Mouse (Mus musculus) liver, embryonic 12.5 days (tissue): Measurements from ENCODE around the gene Flt1. TPM values are rescaled to one million over a fixed set of nuclear protein-coding genes. Genes with fewer than 3 reads are reported as not detected.
"Not testable (repeated sequence)": the region's sequence is repeated elsewhere in the genome, so short reads cannot be mapped to it uniquely, and the experiment has no call there.

Experiments
- ATAC-seq: fragments of 200-750 bp; cut with Nextera tagmentation; 2 replicates; pipeline ENCODE4 v1.8.0; 2017; ENCODE audit warnings: moderate number of reproducible peaks, mild to moderate bottlenecking, moderate library complexity
- H3K27ac ChIP-seq: fragments of 300-500 bp; sonication (generic); 2 replicates; pipeline ENCODE4 v1.5.1; 2016; ENCODE audit warnings: mild to moderate bottlenecking
- H3K27me3 ChIP-seq: fragments of 300-500 bp; sonication (generic); replicated peaks from 2 replicates; pipeline ENCODE4 v1.6.1; 2016; ENCODE audit warnings: mild to moderate bottlenecking, moderate library complexity
- H3K36me3 ChIP-seq: fragments of 300-500 bp; sonication (generic); 2 replicates; pipeline ENCODE4 v1.6.1; 2016; ENCODE audit warnings: mild to moderate bottlenecking, moderate library complexity
- H3K4me1 ChIP-seq: fragments of 300-500 bp; sonication (generic); 2 replicates; pipeline ENCODE4 v1.6.1; 2016
- H3K4me2 ChIP-seq: fragments of 300-500 bp; sonication (generic); 2 replicates; pipeline ENCODE4 v1.6.1; 2016; ENCODE audit warnings: mild to moderate bottlenecking, moderate library complexity
- H3K4me3 ChIP-seq: fragments of 300-500 bp; sonication (generic); 2 replicates; pipeline ENCODE4 v1.5.1; 2016; ENCODE audit warnings: mild to moderate bottlenecking, moderate library complexity
- H3K9ac ChIP-seq: fragments of 300-500 bp; sonication (generic); 2 replicates; pipeline ENCODE4 v1.6.1; 2016; ENCODE audit warnings: mild to moderate bottlenecking, moderate library complexity
- H3K9me3 ChIP-seq: fragments of 300-500 bp; sonication (generic); replicated peaks from 2 replicates; pipeline ENCODE4 v1.6.1; 2016; ENCODE audit warnings: mild to moderate bottlenecking, moderate library complexity
- WGBS: fragments of 180-500 bp; shearing (Covaris S2); methylation state at CpG from one replicate; pipeline ENCODE4 v1.1.7; 2016; ENCODE audit not compliant: insufficient replicate concordance; 5-methylcytosine and 5-hydroxymethylcytosine counted together
- polyA plus RNA-seq: library from polyadenylated mRNA; unstranded; fragments of >200 nt; fragmentation: Nextera tagmentation; extraction: Ambion mirVana; gene quantifications from 2 replicates; pipeline ENCODE4 v1.2.1, GENCODE M21; 2016

Flt1 gene
- polyA plus RNA-seq, 1 experiment from 2014 or later: 7.6 TPM

DNA sequence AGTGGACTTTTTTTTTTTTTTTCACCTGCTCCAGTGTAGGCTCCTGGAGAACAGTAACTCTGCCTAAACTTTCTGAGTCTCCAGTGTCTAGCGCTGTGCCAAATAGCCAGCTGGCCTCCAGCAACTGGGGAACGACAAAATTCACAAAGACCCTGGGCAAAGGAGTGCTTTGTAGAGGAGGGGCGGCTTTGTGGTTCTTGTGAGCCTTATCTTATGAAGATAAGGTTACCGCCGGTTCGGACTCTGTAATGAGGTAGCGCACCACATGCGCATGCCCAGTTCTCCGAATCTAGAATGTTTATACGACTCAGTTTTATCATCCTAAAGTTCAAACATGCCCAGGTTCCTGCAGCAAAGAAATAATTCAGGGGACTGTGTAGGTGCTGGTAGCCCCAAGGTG is 102.1 kb downstream of the Flt1 start:
- no peaks in the 10 kb centered on the region for H3K27me3 ChIP-seq
- WGBS: 44% methylated on average over 10 of the region's 10 CpGs
- ATAC-seq: no peak
- no peaks in the 10 kb centered on the region for H3K36me3 ChIP-seq
- H3K4me2 ChIP-seq: no peak overlapping the region
- no peak overlapping the region for H3K9ac ChIP-seq
- no peak overlapping the region for H3K4me3 ChIP-seq
- H3K27ac ChIP-seq: no peak overlapping the region
- no peaks in the 10 kb centered on the region for H3K4me1 ChIP-seq
- 0 out of 2 replicates have a peak, but pooled peaks cover 3% of the 10 kb centered on the region for H3K9me3 ChIP-seq

- H3K36me3 ChIP-seq: no peaks in the 10 kb centered on the region
- no peak overlapping the region for H3K4me3 ChIP-seq
- no peak overlapping the region for H3K9ac ChIP-seq
Observed at GRCm38 (mm10) chr5:147620178-147620577, 105.6 kb downstream of the Flt1 start.

GRCm38 (mm10) chr5:147618243-147618642 is 107.6 kb downstream of the Flt1 start:
- no peaks in the 10 kb centered on the region for H3K27me3 ChIP-seq
- H3K4me2 ChIP-seq: no peak overlapping the region
- WGBS: 65% methylated on average over 10 of the region's 10 CpGs
- H3K9me3 ChIP-seq: no peaks in the 10 kb centered on the region
- no peaks in the 10 kb centered on the region for H3K36me3 ChIP-seq
- H3K9ac ChIP-seq: no peak overlapping the region
- ATAC-seq: no peak
- no peak overlapping the region for H3K4me3 ChIP-seq
- H3K4me1 ChIP-seq: no peaks in the 10 kb centered on the region
- no peak overlapping the region for H3K27ac ChIP-seq

More at GRCm38 (mm10) chr5:147620178-147620577, 105.6 kb downstream of the Flt1 start:
- Histone ChIP-seq H3K4me1 (no peaks in the 10 kb centered on the region), H3K27ac (no peak overlapping the region), H3K27me3 (no peaks in the 10 kb centered on the region), H3K4me2 (no peak overlapping the region), H3K9me3 (no peaks in the 10 kb centered on the region)
- WGBS: 29% methylated on average over 2 of the region's 2 CpGs
- no peak for ATAC-seq

DNA sequence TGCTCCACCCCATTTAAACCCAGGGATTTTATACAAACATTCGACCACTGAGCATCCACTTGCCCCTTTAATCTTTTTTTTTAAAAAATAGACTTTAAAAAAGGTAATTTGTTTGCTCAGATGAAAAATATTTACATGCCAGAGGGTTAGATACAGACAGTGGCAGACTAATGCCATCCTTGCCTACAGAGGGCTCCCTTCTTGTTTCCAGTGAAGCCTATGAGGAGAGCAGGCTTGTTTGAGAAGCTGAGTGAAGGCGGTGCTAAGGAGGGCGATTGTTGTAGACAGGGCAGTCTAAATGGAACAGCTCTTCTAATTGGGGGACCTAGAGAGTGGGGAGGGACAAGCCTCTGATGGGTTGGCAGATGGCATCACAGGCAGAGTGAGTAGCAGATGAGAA is 109.4 kb downstream of the Flt1 start:
- Histone ChIP-seq H3K4me1 (no peaks in the 10 kb centered on the region), H3K27ac (no peak overlapping the region), H3K9ac (no peak overlapping the region), H3K27me3 (no peaks in the 10 kb centered on the region), H3K36me3 (no peaks in the 10 kb centered on the region), H3K4me3 (no peak overlapping the region), H3K4me2 (no peak overlapping the region), H3K9me3 (no peaks in the 10 kb centered on the region)
- no peak for ATAC-seq
- 60% methylated on average over 3 of the region's 3 CpGs for WGBS

DNA sequence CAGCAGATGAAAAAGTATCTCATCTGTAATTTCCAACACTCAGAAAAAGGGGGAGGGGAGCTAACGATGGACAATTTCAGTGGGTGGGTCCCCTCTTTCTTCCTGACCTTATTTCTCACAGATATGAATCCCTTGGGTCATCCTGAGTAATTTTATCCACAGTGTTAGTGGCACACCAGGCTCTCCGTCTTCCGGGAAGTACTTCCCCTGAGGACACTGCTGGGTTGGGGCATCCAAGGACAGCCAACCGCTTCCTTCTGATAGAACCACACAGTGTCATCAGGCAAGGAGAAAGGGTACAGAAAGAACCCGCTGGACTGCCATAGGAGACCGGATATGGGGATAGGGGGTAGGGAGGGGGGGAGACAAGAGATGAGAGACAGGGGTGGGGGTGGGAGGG is 111.2 kb downstream of the Flt1 start:
- Histone ChIP-seq H3K9ac (no peak overlapping the region), H3K4me2 (no peak overlapping the region), H3K4me1 (no peaks in the 10 kb centered on the region), H3K36me3 (no peaks in the 10 kb centered on the region), H3K4me3 (no peak overlapping the region), H3K27ac (no peak overlapping the region), H3K27me3 (no peaks in the 10 kb centered on the region), H3K9me3 (no peaks in the 10 kb centered on the region)
- 68% methylated on average over 6 of the region's 6 CpGs for WGBS
- no peak for ATAC-seq

DNA sequence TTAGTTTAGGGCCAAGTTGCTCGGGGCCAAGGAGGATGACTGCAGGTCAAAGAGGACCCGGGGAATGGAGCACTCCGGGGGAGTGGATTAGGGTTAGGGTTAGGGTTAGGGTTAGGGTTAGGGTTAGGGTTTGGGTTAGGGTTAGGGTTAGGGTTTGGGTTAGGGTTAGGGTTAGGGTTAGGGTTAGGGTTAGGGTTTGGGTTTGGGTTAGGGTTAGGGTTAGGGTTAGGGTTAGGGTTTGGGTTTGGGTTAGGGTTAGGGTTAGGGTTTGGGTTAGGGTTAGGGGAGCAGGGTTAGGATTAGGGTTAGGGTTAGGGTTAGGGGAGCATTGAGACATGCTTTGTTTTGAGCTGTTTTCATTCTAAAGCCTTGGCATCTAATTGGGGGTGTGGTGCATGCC is 114.5 kb downstream of the Flt1 start:
- H3K4me2 ChIP-seq, H3K9me3 ChIP-seq: not testable (repeated sequence)
- 69% methylated on average over 3 of the region's 3 CpGs for WGBS

GRCm38 (mm10) chr5:147607256-147607975 is 118.4 kb downstream of the Flt1 start:
- ATAC-seq: no peak
- H3K27me3 ChIP-seq: no peaks in the 10 kb centered on the region
- no peaks in the 10 kb centered on the region for H3K36me3 ChIP-seq
- no peak overlapping the region for H3K4me2 ChIP-seq
- H3K4me3 ChIP-seq: no peak overlapping the region
- WGBS: 70% methylated on average over 13 of the region's 13 CpGs
- H3K27ac ChIP-seq: no peak overlapping the region
- H3K9me3 ChIP-seq: no peaks in the 10 kb centered on the region
- H3K4me1 ChIP-seq: no peaks in the 10 kb centered on the region
- H3K9ac ChIP-seq: no peak overlapping the region

More for the DNA sequence above, 114.5 kb downstream of the Flt1 start:
- H3K9ac ChIP-seq, H3K36me3 ChIP-seq, ATAC-seq, H3K4me1 ChIP-seq, H3K4me3 ChIP-seq, H3K27ac ChIP-seq, H3K27me3 ChIP-seq: not testable (repeated sequence)

GRCm38 (mm10) chr5:147606751-147607150 is 119.1 kb downstream of the Flt1 start:
- no peak for ATAC-seq

DNA sequence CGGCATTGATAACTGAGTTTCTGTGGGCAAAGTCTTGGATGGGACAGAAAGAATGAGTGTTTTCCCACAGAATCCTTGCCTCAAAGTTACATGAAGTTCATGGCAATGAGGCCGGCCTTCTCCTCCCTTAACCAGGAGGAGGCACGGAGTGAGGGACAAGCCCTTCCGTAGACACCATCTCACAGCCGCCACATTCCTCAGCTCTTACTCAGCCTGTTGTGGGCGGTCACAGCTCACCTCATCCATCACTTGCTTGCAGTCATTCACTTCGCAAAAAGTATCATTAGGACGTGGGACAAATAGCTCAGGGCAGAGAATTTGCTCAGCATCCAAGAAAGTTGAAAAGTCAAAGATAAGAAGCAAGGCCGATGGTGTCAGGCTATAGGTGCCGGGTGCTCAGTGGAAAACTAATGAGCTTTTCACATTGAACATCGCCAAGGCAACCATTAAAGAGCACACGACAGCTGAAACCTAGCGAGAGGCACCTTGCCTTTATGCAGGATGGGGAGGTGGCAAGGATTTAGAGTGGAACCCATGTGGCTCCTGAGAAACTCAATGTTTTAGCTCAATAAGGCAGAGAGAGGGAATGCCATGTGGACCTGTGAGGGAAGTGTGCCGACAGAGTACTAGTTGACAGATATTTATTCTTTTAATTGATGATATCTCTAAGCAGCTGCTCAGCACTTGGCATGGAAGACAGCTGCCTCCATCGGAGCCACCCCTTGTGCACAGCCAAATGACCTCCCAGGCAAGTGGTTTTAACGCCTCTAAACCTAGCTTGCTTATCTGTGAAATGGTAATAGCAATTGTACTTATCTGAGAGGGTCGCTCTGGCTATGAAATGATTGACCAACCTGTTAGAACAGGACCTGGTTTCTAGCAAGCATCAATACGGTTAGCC is 124.1 kb downstream of the Flt1 start:
- WGBS: 61% methylated on average over 18 of the region's 18 CpGs
- H3K4me3 ChIP-seq: no peak overlapping the region
- H3K9me3 ChIP-seq: no peaks in the 10 kb centered on the region
- H3K27me3 ChIP-seq: no peaks in the 10 kb centered on the region
- H3K36me3 ChIP-seq: no peaks in the 10 kb centered on the region
- no peak for ATAC-seq
- no peak overlapping the region for H3K27ac ChIP-seq
- H3K4me2 ChIP-seq: no peak overlapping the region
- no peaks in the 10 kb centered on the region for H3K4me1 ChIP-seq
- H3K9ac ChIP-seq: no peak overlapping the region

More at GRCm38 (mm10) chr5:147606751-147607150, 119.1 kb downstream of the Flt1 start:
- Histone ChIP-seq H3K4me1 (no peaks in the 10 kb centered on the region), H3K36me3 (no peaks in the 10 kb centered on the region), H3K27ac (no peak overlapping the region), H3K9ac (no peak overlapping the region), H3K4me3 (no peak overlapping the region), H3K4me2 (no peak overlapping the region), H3K9me3 (no peaks in the 10 kb centered on the region), H3K27me3 (no peaks in the 10 kb centered on the region)
- WGBS: 83% methylated on average over 13 of the region's 13 CpGs

GRCm38 (mm10) chr5:147597825-147598224 is 128.0 kb downstream of the Flt1 start:
- H3K4me1 ChIP-seq: no peaks in the 10 kb centered on the region

GRCm38 (mm10) chr5:147589814-147590213 is 136.0 kb downstream of the Flt1 start:
- H3K36me3 ChIP-seq: no peaks in the 10 kb centered on the region
- ATAC-seq: peak; percentile 46; the same call in 1 of the 2 replicates
- no peak overlapping the region for H3K27ac ChIP-seq
- WGBS: 42% methylated on average over 12 of the region's 12 CpGs
- no peaks in the 10 kb centered on the region for H3K27me3 ChIP-seq
- no peak overlapping the region for H3K4me3 ChIP-seq
- no peaks in the 10 kb centered on the region for H3K9me3 ChIP-seq
- no peaks in the 10 kb centered on the region for H3K4me1 ChIP-seq
- no peak overlapping the region for H3K9ac ChIP-seq
- no peak overlapping the region for H3K4me2 ChIP-seq

More at GRCm38 (mm10) chr5:147597825-147598224, 128.0 kb downstream of the Flt1 start:
- no peak for ATAC-seq
- H3K36me3 ChIP-seq: no peaks in the 10 kb centered on the region
- WGBS: 73% methylated on average over 16 of the region's 16 CpGs
- no peak overlapping the region for H3K9ac ChIP-seq
- H3K4me3 ChIP-seq: no peak overlapping the region
- no peak overlapping the region for H3K27ac ChIP-seq
- no peak overlapping the region for H3K4me2 ChIP-seq
- H3K9me3 ChIP-seq: no peaks in the 10 kb centered on the region
- H3K27me3 ChIP-seq: no peaks in the 10 kb centered on the region

DNA sequence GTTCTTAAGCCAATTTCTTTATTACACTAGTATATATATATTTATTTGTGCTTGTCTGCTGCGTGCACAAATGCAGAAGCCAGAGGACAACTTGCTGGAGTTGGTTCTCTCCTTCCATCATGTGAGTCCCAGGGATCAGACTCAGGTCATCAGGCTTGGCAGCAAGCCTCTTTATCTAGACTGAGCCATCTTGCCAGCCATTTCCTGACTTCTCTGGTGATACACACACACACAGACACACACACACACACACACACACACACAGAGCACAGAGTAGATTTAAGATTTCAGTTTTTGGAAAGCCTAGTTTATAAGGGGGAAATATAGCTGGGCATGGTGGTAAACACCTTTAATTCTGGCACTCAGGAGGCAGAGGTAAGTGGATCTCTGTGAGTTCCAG is 140.7 kb downstream of the Flt1 start:
- no peaks in the 10 kb centered on the region for H3K36me3 ChIP-seq
- H3K4me1 ChIP-seq: no peaks in the 10 kb centered on the region
- no peak overlapping the region for H3K4me2 ChIP-seq
- H3K9ac ChIP-seq: no peak overlapping the region
- no peak for ATAC-seq
- no peak overlapping the region for H3K4me3 ChIP-seq
- no peak overlapping the region for H3K27ac ChIP-seq
- H3K9me3 ChIP-seq: no peaks in the 10 kb centered on the region
- no peaks in the 10 kb centered on the region for H3K27me3 ChIP-seq
- 45% methylated on average over 1 of the region's 1 CpGs for WGBS
